Mouse (Mus musculus) neural tube, embryonic 15.5 days (tissue): ENCODE data around the gene Kdm4b. TPM values are rescaled to one million over a fixed set of nuclear protein-coding genes. Genes with fewer than 3 reads are reported as not detected.

Experiments
- ATAC-seq: fragments of 200-750 bp; cut with Nextera tagmentation; 2 replicates; pipeline ENCODE4 v1.8.0; 2017; ENCODE audit warnings: mild to moderate bottlenecking, moderate TSS enrichment, moderate library complexity; ENCODE audit not compliant: low FRiP score
- H3K27ac ChIP-seq: fragments of 300-500 bp; sonication (generic); replicated peaks from 2 replicates; pipeline ENCODE4 v1.5.1; 2015; ENCODE audit warnings: mild to moderate bottlenecking, inconsistent platforms
- H3K27me3 ChIP-seq: fragments of 300-500 bp; sonication (generic); replicated peaks from 2 replicates; pipeline ENCODE4 v1.6.1; 2015; ENCODE audit warnings: inconsistent platforms
- H3K36me3 ChIP-seq: fragments of 300-500 bp; sonication (generic); 2 replicates; pipeline ENCODE4 v1.6.1; 2015; ENCODE audit warnings: inconsistent platforms
- H3K4me1 ChIP-seq: fragments of 300-500 bp; sonication (generic); 2 replicates; pipeline ENCODE4 v1.6.1; 2015; ENCODE audit warnings: inconsistent platforms
- H3K4me2 ChIP-seq: fragments of 300-500 bp; sonication (generic); 2 replicates; pipeline ENCODE4 v1.6.1; 2015; ENCODE audit warnings: inconsistent platforms, mild to moderate bottlenecking, moderate library complexity
- H3K4me3 ChIP-seq: fragments of 300-500 bp; sonication (generic); replicated peaks from 2 replicates; pipeline ENCODE4 v1.5.1; 2015; ENCODE audit warnings: mild to moderate bottlenecking, inconsistent platforms
- H3K9ac ChIP-seq: fragments of 300-500 bp; sonication (generic); replicated peaks from 2 replicates; pipeline ENCODE4 v1.6.1; 2015; ENCODE audit warnings: mild to moderate bottlenecking, inconsistent platforms
- H3K9me3 ChIP-seq: fragments of 300-500 bp; sonication (generic); replicated peaks from 2 replicates; pipeline ENCODE4 v1.6.1; 2016; ENCODE audit warnings: inconsistent platforms
- WGBS: fragments of 180-500 bp; shearing (Covaris S2); methylation state at CpG from one replicate; pipeline ENCODE4 v1.1.7; 2015; ENCODE audit warnings: mixed read lengths; 5-methylcytosine and 5-hydroxymethylcytosine counted together
- polyA plus RNA-seq: library from polyadenylated mRNA; unstranded; fragments of >200 nt; fragmentation: Nextera tagmentation; extraction: Ambion mirVana; gene quantifications from 2 replicates; pipeline ENCODE4 v1.2.1, GENCODE M21; 2015

Kdm4b gene
- polyA plus RNA-seq, 1 experiment from 2014 or later: 65.2 TPM

- H3K4me2 ChIP-seq: peak overlapping the region; percentile 52
- no peaks in the 10 kb centered on the region for H3K27me3 ChIP-seq
- no peaks in the 10 kb centered on the region for H3K9me3 ChIP-seq
- peak overlapping the region; percentile 36 for H3K4me3 ChIP-seq
- no peak; the same call in 1 of the 2 replicates for ATAC-seq
- peak overlapping the region; percentile 58 for H3K27ac ChIP-seq
- peak overlapping the region; percentile 33; the same call in 1 of the 2 replicates for H3K9ac ChIP-seq
- 9% methylated on average over 23 of the region's 23 CpGs for WGBS
- peaks cover 34% of the 10 kb centered on the region for H3K4me1 ChIP-seq
- no peaks in the 10 kb centered on the region for H3K36me3 ChIP-seq
Measured at GRCm38 (mm10) chr17:56289371-56290331, 36.2 kb upstream of the Kdm4b start.

GRCm38 (mm10) chr17:56290388-56291170 is 35.3 kb upstream of the Kdm4b start:
- Histone ChIP-seq H3K27ac (peak overlapping the region; percentile 62), H3K36me3 (no peaks in the 10 kb centered on the region), H3K9ac (peak overlapping the region; percentile 33; the same call in 1 of the 2 replicates), H3K27me3 (no peaks in the 10 kb centered on the region), H3K4me3 (peak overlapping the region; percentile 36), H3K4me1 (peaks cover 34% of the 10 kb centered on the region), H3K4me2 (peak overlapping the region; percentile 52), H3K9me3 (no peaks in the 10 kb centered on the region)
- peak; percentile 43 for ATAC-seq
- WGBS: 5% methylated on average over 17 of the region's 17 CpGs

DNA sequence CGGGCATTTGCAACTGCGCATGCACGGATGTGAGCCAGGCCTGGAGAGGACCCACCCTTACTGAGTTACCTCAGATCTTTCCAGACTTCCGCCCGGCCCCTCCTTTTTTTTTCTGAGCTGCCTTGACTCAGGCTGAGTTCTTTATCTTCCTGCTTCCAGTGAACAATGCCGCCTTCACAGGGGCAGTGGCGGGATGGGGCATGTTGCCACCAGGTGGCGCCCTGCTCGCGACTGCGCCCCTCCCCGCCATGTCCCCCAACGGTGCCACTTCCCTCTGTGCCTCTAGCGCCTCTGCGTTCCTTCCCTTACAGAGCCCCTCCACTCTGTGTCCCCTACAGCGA is 34.7 kb upstream of the Kdm4b start:
- Histone ChIP-seq H3K4me1 (peaks cover 34% of the 10 kb centered on the region), H3K27me3 (no peaks in the 10 kb centered on the region), H3K9ac (peak overlapping the region; percentile 38; the same call in 1 of the 2 replicates), H3K36me3 (no peaks in the 10 kb centered on the region), H3K9me3 (no peaks in the 10 kb centered on the region), H3K27ac (peak overlapping the region; percentile 62), H3K4me2 (peak overlapping the region; percentile 52), H3K4me3 (peak overlapping the region; percentile 20)
- ATAC-seq: peak; percentile 76
- 0% methylated on average over 15 of the region's 16 CpGs for WGBS

DNA sequence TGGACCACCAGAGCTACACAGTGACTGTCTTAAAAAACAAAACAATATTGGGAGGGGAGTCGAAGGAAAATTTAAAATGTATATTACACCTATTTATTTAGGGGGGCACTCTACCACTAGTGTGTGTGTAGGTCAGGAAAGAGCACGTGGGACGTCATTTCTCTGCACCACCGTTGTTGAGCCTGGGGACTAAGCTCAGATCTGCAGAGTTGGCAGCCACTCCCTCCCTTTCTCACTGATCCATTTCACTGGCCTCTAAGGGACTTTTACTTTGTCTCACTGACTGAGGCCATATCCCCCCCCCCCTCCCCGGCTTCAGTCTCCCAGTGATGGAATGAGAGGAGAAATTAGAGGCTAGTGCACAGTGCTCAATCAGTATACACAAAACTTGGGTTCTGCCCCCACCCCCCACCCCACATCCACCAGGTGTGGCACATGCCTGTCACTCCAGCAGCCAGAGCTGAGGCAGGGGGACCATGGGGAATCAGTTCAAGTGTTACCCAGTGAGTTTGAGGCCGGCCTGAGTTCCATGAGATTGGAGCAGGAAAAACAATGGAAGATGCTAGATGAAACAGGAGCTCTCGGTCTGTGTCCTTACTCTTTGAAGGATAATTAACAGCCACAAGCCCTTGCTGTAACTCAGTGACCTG is 33.9 kb upstream of the Kdm4b start:
- Histone ChIP-seq H3K4me2 (no peak overlapping the region), H3K27ac (no peak overlapping the region), H3K9me3 (no peaks in the 10 kb centered on the region), H3K9ac (no peak overlapping the region), H3K36me3 (no peaks in the 10 kb centered on the region), H3K4me3 (no peak overlapping the region), H3K27me3 (no peaks in the 10 kb centered on the region), H3K4me1 (peaks cover 34% of the 10 kb centered on the region)
- WGBS: 57% methylated on average over 7 of the region's 7 CpGs
- ATAC-seq: 0 out of 2 replicates have a peak, but pooled peaks have one; percentile 10

GRCm38 (mm10) chr17:56292531-56293222 is 33.2 kb upstream of the Kdm4b start, which contains the start of gene Plin3:
Gene Plin3, minus strand, starts transcription at chr17:56292873.
- Histone ChIP-seq H3K4me1 (peaks cover 33% of the 10 kb centered on the region), H3K4me3 (no peak within 1 kb of the TSS), H3K9ac (no peak within 1 kb of the TSS), H3K27ac (no peak within 1 kb of the TSS), H3K36me3 (no peaks in the 10 kb centered on the region), H3K9me3 (no peaks in the 10 kb centered on the region), H3K4me2 (no peak within 1 kb of the TSS), H3K27me3 (no peaks in the 10 kb centered on the region)
- ATAC-seq: no peak
- 85% methylated on average over 4 of the region's 4 CpGs for WGBS

DNA sequence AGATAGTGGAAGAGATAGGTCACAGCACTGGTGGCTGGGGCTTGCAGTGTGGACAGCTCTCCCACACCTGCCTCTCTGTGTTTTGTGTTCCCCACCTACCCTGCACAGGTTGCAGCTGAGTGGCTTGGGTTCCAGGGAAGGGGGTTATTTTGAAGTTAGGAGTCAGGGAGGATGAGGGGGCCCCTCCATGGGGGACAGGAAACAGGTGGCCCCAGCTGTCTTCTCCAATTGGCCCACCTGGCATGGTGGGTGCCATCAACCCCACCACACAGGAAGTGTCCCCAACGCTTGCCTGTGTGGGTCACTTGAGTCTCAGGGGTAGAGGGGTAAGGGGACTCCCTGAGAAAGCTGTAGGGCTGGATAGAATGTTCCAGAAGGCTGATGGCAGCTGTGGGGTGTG is 32.6 kb upstream of the Kdm4b start:
- 71% methylated on average over 1 of the region's 1 CpGs for WGBS
- Histone ChIP-seq H3K27ac (no peak overlapping the region), H3K9ac (no peak overlapping the region), H3K9me3 (no peaks in the 10 kb centered on the region), H3K27me3 (no peaks in the 10 kb centered on the region), H3K36me3 (no peaks in the 10 kb centered on the region), H3K4me2 (no peak overlapping the region), H3K4me3 (no peak overlapping the region), H3K4me1 (peaks cover 29% of the 10 kb centered on the region)
- ATAC-seq: no peak

- 88% methylated on average over 19 of the region's 19 CpGs for WGBS
- Histone ChIP-seq H3K4me3 (no peak overlapping the region), H3K9me3 (no peaks in the 10 kb centered on the region), H3K27ac (no peak overlapping the region), H3K4me1 (peaks cover 26% of the 10 kb centered on the region), H3K36me3 (no peaks in the 10 kb centered on the region), H3K4me2 (no peak overlapping the region), H3K27me3 (no peaks in the 10 kb centered on the region), H3K9ac (no peak overlapping the region)
- ATAC-seq: no peak
Measured at GRCm38 (mm10) chr17:56294241-56294640, 31.6 kb upstream of the Kdm4b start.

- no peak for ATAC-seq
- WGBS: 78% methylated on average over 1 of the region's 1 CpGs
Measured at GRCm38 (mm10) chr17:56296201-56296600, 29.7 kb upstream of the Kdm4b start.

GRCm38 (mm10) chr17:56298238-56298637 is 27.6 kb upstream of the Kdm4b start:
- peaks cover 7% of the 10 kb centered on the region for H3K4me1 ChIP-seq
- H3K9ac ChIP-seq: no peak overlapping the region
- peaks cover under 1% of the 10 kb centered on the region; the same call in 1 of the 2 replicates for H3K27me3 ChIP-seq
- no peaks in the 10 kb centered on the region for H3K36me3 ChIP-seq
- WGBS: 100% methylated on average over 1 of the region's 1 CpGs
- no peak overlapping the region for H3K4me3 ChIP-seq
- no peak overlapping the region for H3K4me2 ChIP-seq
- H3K27ac ChIP-seq: no peak overlapping the region
- no peak for ATAC-seq
- no peaks in the 10 kb centered on the region for H3K9me3 ChIP-seq

More at GRCm38 (mm10) chr17:56296201-56296600, 29.7 kb upstream of the Kdm4b start:
- peaks cover 7% of the 10 kb centered on the region for H3K4me1 ChIP-seq
- no peaks in the 10 kb centered on the region for H3K27me3 ChIP-seq
- no peak overlapping the region for H3K4me2 ChIP-seq
- no peak overlapping the region for H3K4me3 ChIP-seq
- H3K9ac ChIP-seq: no peak overlapping the region
- H3K36me3 ChIP-seq: no peaks in the 10 kb centered on the region
- H3K9me3 ChIP-seq: no peaks in the 10 kb centered on the region
- no peak overlapping the region for H3K27ac ChIP-seq

GRCm38 (mm10) chr17:56300186-56300585 is 25.7 kb upstream of the Kdm4b start, which contains the start of gene Arrdc5:
Gene Arrdc5, minus strand, starts transcription at chr17:56300286.
- ATAC-seq: no peak
- H3K4me2 ChIP-seq: no peak within 1 kb of the TSS
- H3K27ac ChIP-seq: no peak within 1 kb of the TSS
- peaks cover 4% of the 10 kb centered on the region; the same call in 1 of the 2 replicates for H3K27me3 ChIP-seq
- peaks cover 21% of the 10 kb centered on the region for H3K4me1 ChIP-seq
- 93% methylated on average over 9 of the region's 9 CpGs for WGBS
- no peak within 1 kb of the TSS for H3K4me3 ChIP-seq
- H3K9ac ChIP-seq: no peak within 1 kb of the TSS
- H3K36me3 ChIP-seq: no peaks in the 10 kb centered on the region
- H3K9me3 ChIP-seq: no peaks in the 10 kb centered on the region
